Mouse (Mus musculus) liver, embryonic 15.5 days (tissue): ENCODE measurements around the gene Itpr1. TPM values are rescaled to one million over a fixed set of nuclear protein-coding genes. Genes with fewer than 3 reads are reported as not detected.

Source experiments
- ATAC-seq: fragments of 200-750 bp; cut with Nextera tagmentation; 2 replicates; pipeline ENCODE4 v1.8.0; 2017; ENCODE audit warnings: moderate number of reproducible peaks, mild to moderate bottlenecking, moderate library complexity; ENCODE audit not compliant: insufficient read depth
- H3K27ac ChIP-seq: fragments of 300-500 bp; sonication (generic); replicated peaks from 2 replicates; pipeline ENCODE4 v1.5.1; 2015; ENCODE audit warnings: mild to moderate bottlenecking, inconsistent platforms
- H3K27me3 ChIP-seq: fragments of 300-500 bp; sonication (generic); 2 replicates; pipeline ENCODE4 v1.6.1; 2015; ENCODE audit warnings: mild to moderate bottlenecking, inconsistent platforms
- H3K36me3 ChIP-seq: fragments of 300-500 bp; sonication (generic); replicated peaks from 2 replicates; pipeline ENCODE4 v1.6.1; 2015; ENCODE audit warnings: moderate library complexity, mild to moderate bottlenecking, inconsistent platforms
- H3K4me1 ChIP-seq: fragments of 300-500 bp; sonication (generic); replicated peaks from 2 replicates; pipeline ENCODE4 v1.6.1; 2015; ENCODE audit warnings: inconsistent platforms
- H3K4me2 ChIP-seq: fragments of 300-500 bp; sonication (generic); 2 replicates; pipeline ENCODE4 v1.6.1; 2015; ENCODE audit warnings: moderate library complexity, mild to moderate bottlenecking, inconsistent platforms
- H3K4me3 ChIP-seq: fragments of 300-500 bp; sonication (generic); replicated peaks from 2 replicates; pipeline ENCODE4 v1.5.1; 2015; ENCODE audit warnings: mild to moderate bottlenecking, inconsistent platforms
- H3K9ac ChIP-seq: fragments of 300-500 bp; sonication (generic); 2 replicates; pipeline ENCODE4 v1.6.1; 2015; ENCODE audit warnings: moderate library complexity, mild to moderate bottlenecking, inconsistent platforms
- H3K9me3 ChIP-seq: fragments of 300-500 bp; sonication (generic); replicated peaks from 2 replicates; pipeline ENCODE4 v1.6.1; 2016; ENCODE audit warnings: inconsistent platforms
- WGBS: fragments of 180-500 bp; shearing (Covaris S2); methylation state at CpG from one replicate; pipeline ENCODE4 v1.1.7; 2015; ENCODE audit warnings: mixed read lengths; ENCODE audit not compliant: insufficient replicate concordance; 5-methylcytosine and 5-hydroxymethylcytosine counted together
- polyA plus RNA-seq: library from polyadenylated mRNA; unstranded; fragments of >200 nt; fragmentation: Nextera tagmentation; extraction: Ambion mirVana; gene quantifications from 2 replicates; pipeline ENCODE4 v1.2.1, GENCODE M21; 2015

The Itpr1 gene
- polyA plus RNA-seq, 1 experiment from 2014 or later = 2.1 TPM

- no peak for ATAC-seq
- Histone ChIP-seq H3K27ac (no peak overlapping the region), H3K9ac (no peak overlapping the region), H3K36me3 (no peaks in the 10 kb centered on the region), H3K4me3 (no peak overlapping the region), H3K4me2 (no peak overlapping the region), H3K4me1 (no peaks in the 10 kb centered on the region), H3K9me3 (no peaks in the 10 kb centered on the region), H3K27me3 (no peaks in the 10 kb centered on the region)
- 75% methylated on average over 8 of the region's 8 CpGs for WGBS
Measured at GRCm38 (mm10) chr6:108351998-108352397, 139.1 kb downstream of the Itpr1 start.

GRCm38 (mm10) chr6:108367412-108367811 lies 154.5 kb downstream of the Itpr1 start:
- 70% methylated on average over 4 of the region's 4 CpGs for WGBS

GRCm38 (mm10) chr6:108369031-108369430 lies 156.1 kb downstream of the Itpr1 start:
- ATAC-seq = no peak
- Histone ChIP-seq H3K27me3 (no peaks in the 10 kb centered on the region), H3K36me3 (0 out of 2 replicates have a peak, but pooled peaks cover 4% of the 10 kb centered on the region), H3K9me3 (no peaks in the 10 kb centered on the region), H3K27ac (no peak overlapping the region), H3K4me1 (no peaks in the 10 kb centered on the region), H3K9ac (no peak overlapping the region), H3K4me3 (no peak overlapping the region), H3K4me2 (no peak overlapping the region)
- 82% methylated on average over 11 of the region's 11 CpGs for WGBS

More at GRCm38 (mm10) chr6:108367412-108367811, 154.5 kb downstream of the Itpr1 start:
- no peak overlapping the region for H3K9ac ChIP-seq
- H3K4me1 ChIP-seq = no peaks in the 10 kb centered on the region
- H3K4me2 ChIP-seq = no peak overlapping the region
- no peak for ATAC-seq
- no peak overlapping the region for H3K4me3 ChIP-seq
- no peaks in the 10 kb centered on the region for H3K27me3 ChIP-seq
- no peaks in the 10 kb centered on the region for H3K9me3 ChIP-seq
- H3K27ac ChIP-seq = no peak overlapping the region
- 0 out of 2 replicates have a peak, but pooled peaks cover 4% of the 10 kb centered on the region for H3K36me3 ChIP-seq

GRCm38 (mm10) chr6:108371347-108371893 lies 158.5 kb downstream of the Itpr1 start:
- WGBS = 69% methylated on average over 7 of the region's 7 CpGs

GRCm38 (mm10) chr6:108374019-108374418 lies 161.1 kb downstream of the Itpr1 start:
- WGBS = 69% methylated on average over 7 of the region's 7 CpGs
- Histone ChIP-seq H3K27ac (no peak overlapping the region), H3K4me1 (no peaks in the 10 kb centered on the region), H3K27me3 (no peaks in the 10 kb centered on the region), H3K36me3 (no peaks in the 10 kb centered on the region), H3K9me3 (no peaks in the 10 kb centered on the region), H3K4me3 (no peak overlapping the region), H3K4me2 (no peak overlapping the region), H3K9ac (no peak overlapping the region)
- ATAC-seq = no peak

More at GRCm38 (mm10) chr6:108371347-108371893, 158.5 kb downstream of the Itpr1 start:
- Histone ChIP-seq H3K9ac (no peak overlapping the region), H3K36me3 (no peaks in the 10 kb centered on the region), H3K27ac (no peak overlapping the region), H3K4me2 (no peak overlapping the region), H3K4me3 (no peak overlapping the region), H3K27me3 (no peaks in the 10 kb centered on the region), H3K9me3 (no peaks in the 10 kb centered on the region), H3K4me1 (no peaks in the 10 kb centered on the region)
- ATAC-seq = no peak

GRCm38 (mm10) chr6:108379041-108379440 lies 166.1 kb downstream of the Itpr1 start:
- H3K27me3 ChIP-seq = no peaks in the 10 kb centered on the region
- 59% methylated on average over 3 of the region's 3 CpGs for WGBS
- ATAC-seq = no peak
- no peaks in the 10 kb centered on the region for H3K9me3 ChIP-seq
- H3K4me1 ChIP-seq = no peaks in the 10 kb centered on the region
- H3K4me2 ChIP-seq = no peak overlapping the region
- no peak overlapping the region for H3K27ac ChIP-seq
- H3K36me3 ChIP-seq = peaks cover 13% of the 10 kb centered on the region
- H3K9ac ChIP-seq = no peak overlapping the region
- H3K4me3 ChIP-seq = no peak overlapping the region

DNA sequence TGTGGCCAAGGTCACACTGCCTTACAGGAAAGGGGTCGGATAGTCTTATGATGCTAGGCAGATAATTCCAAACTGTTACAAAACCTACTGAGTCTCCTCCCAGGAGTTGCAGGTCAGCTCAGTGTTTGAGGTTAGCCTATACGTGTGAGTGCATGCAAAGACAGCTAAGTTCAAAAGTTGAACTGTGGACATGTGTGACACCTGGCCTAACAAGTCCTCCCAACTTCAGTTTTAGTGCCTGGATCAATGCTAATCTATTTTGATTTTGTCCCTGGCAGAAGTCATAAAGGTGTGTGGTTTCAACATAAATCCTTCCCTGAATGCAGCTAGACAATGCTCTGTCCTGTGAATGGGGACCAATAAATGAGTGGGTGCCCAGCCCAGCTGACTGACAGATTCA lies 167.3 kb downstream of the Itpr1 start:
- no peak overlapping the region for H3K4me3 ChIP-seq
- no peak overlapping the region for H3K27ac ChIP-seq
- ATAC-seq = no peak
- WGBS = 58% methylated on average over 2 of the region's 2 CpGs
- peaks cover 13% of the 10 kb centered on the region for H3K36me3 ChIP-seq
- no peaks in the 10 kb centered on the region for H3K27me3 ChIP-seq
- H3K4me1 ChIP-seq = no peaks in the 10 kb centered on the region
- H3K9ac ChIP-seq = no peak overlapping the region
- H3K9me3 ChIP-seq = no peaks in the 10 kb centered on the region
- H3K4me2 ChIP-seq = no peak overlapping the region

- WGBS = 72% methylated on average over 6 of the region's 6 CpGs
- Histone ChIP-seq H3K27ac (no peak overlapping the region), H3K4me2 (no peak overlapping the region), H3K36me3 (peaks cover 18% of the 10 kb centered on the region; the same call in 1 of the 2 replicates), H3K9me3 (no peaks in the 10 kb centered on the region), H3K9ac (no peak overlapping the region), H3K4me1 (no peaks in the 10 kb centered on the region), H3K4me3 (no peak overlapping the region), H3K27me3 (no peaks in the 10 kb centered on the region)
- ATAC-seq = no peak
Measured at GRCm38 (mm10) chr6:108390624-108391324, 177.9 kb downstream of the Itpr1 start.

DNA sequence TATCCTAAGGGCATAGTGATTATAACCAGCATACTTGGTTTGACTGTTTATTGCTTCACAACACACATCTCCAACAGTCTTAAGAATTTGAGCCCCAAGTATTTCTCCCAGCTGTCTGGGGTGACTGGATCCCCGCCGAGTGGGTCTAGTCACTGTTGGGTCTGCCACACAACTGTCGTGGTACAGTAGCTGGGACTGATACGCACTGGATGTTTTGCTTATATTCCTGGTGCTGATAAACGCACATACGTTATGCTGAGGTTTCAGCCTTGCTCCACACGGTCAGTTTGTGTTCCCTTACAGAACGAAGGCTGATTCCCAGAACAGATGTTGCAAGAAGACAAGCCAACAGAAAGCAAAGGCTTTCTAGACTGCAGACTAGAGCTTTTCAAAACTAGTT lies 180.2 kb downstream of the Itpr1 start:
- no peak overlapping the region for H3K4me2 ChIP-seq
- H3K9me3 ChIP-seq = no peaks in the 10 kb centered on the region
- H3K4me3 ChIP-seq = no peak overlapping the region
- no peak for ATAC-seq
- no peaks in the 10 kb centered on the region for H3K27me3 ChIP-seq
- WGBS = 73% methylated on average over 8 of the region's 8 CpGs
- H3K36me3 ChIP-seq = peaks cover 25% of the 10 kb centered on the region; the same call in 1 of the 2 replicates
- no peak overlapping the region for H3K27ac ChIP-seq
- H3K4me1 ChIP-seq = no peaks in the 10 kb centered on the region
- no peak overlapping the region for H3K9ac ChIP-seq

- 71% methylated on average over 3 of the region's 3 CpGs for WGBS
- Histone ChIP-seq H3K9ac (no peak overlapping the region), H3K4me2 (no peak overlapping the region), H3K36me3 (peaks cover 30% of the 10 kb centered on the region), H3K4me3 (no peak overlapping the region), H3K4me1 (no peaks in the 10 kb centered on the region), H3K9me3 (no peaks in the 10 kb centered on the region), H3K27me3 (no peaks in the 10 kb centered on the region), H3K27ac (no peak overlapping the region)
- no peak for ATAC-seq
Measured at GRCm38 (mm10) chr6:108397956-108398355, 185.1 kb downstream of the Itpr1 start.

DNA sequence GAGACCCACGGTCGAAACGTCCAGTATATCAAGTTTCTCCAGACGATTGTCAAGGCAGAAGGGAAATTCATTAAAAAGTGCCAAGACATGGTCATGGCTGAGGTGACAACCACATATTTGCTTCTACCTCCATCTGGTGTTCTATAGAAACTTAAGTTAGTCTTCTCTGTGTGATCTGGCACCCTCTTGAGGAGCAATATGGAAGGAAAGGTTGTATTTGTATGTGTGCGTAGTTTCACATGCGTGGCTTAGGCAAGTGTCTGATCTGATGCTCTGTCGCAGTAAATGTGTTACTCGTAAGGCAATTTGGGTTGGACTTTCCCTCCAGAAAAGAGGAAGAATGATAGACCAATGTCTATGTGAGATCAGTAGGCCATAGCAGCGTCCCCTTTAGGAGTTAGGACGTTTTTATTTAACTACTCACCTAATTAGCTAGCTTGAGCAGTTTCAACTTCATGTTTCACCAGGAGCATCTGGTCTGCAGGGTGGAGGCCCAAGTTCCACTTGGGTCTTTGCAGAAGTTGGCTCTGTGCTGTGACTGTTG lies 188.6 kb downstream of the Itpr1 start:
- Histone ChIP-seq H3K4me2 (no peak overlapping the region), H3K4me3 (no peak overlapping the region), H3K36me3 (peaks cover 23% of the 10 kb centered on the region), H3K9ac (no peak overlapping the region), H3K9me3 (no peaks in the 10 kb centered on the region), H3K4me1 (no peaks in the 10 kb centered on the region), H3K27ac (no peak overlapping the region), H3K27me3 (no peaks in the 10 kb centered on the region)
- WGBS = 76% methylated on average over 10 of the region's 10 CpGs
- ATAC-seq = no peak
